Mouse (Mus musculus): ENCODE results near the gene Rnf167.

The Rnf167 gene

DNA sequence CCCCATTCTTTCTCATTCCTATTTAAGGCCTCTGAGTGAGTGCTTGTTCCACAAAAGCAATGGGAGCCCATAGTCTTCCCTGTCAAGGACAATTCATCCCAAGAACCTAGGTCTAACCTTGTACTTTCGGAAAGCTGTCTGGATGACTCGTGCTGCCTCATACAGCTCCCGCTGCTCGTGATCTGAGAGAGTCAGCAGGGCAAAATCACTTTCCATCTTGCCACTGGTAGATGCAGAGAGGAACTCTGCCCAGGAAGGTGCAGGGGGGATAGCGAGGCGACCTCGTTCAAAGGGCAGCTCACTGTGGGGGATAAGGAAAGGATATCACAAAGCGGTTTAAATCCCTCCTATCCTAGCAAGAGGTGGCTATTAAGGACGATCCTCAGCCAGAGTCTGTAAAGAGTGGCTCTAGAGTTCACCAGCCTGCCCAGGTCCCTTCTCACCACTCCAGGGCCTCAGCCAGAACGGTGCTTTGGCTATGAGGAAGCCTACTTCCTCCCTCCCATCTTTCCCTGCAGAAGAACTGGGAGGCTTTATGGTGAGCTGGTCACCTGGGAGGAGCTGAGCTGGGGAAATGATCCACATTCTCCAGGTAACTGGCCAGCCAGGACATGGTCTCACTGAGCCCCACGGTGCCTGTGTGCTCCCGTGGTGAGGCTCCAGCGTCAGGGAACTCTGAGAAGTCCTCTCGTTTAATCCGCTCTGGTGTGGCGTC lies 24.5 kb downstream of the Rnf167 start:
- in situ Hi-C loops (cut with MboI; ENCODE audit: low sequenced_read_pairs), result no loop called here

DNA sequence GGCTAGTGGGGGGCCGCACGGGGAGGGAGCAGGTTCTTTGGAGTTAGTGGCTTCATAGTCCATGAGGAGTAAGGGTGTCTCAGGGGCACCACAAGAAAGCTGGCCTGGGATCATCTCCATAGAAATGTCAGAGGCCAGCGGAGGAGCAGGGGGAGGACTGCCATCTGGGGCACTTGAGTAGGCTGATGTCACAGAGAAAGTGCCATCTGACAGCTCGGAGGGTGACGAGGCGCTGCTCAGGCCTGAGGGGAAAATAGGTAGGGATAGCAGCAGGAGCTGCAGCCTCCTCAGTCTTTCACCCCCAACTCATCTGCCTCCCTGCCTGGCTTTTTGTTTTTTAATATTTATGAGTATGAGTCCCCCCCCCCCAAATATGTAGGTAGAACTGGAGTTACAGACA lies 27.0 kb downstream of the Rnf167 start:
- in situ Hi-C loops (cut with MboI; ENCODE audit: low sequenced_read_pairs), result no loop called here

DNA sequence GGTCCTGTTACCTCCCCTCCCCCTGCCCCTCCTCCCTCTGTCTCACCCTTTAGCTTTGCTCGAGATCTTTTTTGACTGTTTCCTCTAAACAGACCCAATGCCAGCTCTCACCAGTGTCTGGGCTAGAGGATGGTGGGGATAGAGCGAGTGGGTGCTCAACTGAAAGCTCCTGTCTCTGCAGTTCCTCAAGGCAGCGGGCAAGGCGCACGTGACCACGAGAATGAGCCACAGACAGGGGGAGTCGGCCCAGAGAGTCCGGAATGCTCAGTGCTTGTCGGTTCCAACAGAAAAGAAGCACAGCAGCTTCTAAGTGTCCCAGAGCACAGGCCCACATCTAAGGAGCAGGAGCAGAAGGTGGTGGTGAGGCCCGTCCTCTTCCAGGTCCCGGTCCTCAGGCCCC lies 27.5 kb downstream of the Rnf167 start:
- in situ Hi-C loops (cut with MboI; ENCODE audit: low sequenced_read_pairs), result no loop called here

DNA sequence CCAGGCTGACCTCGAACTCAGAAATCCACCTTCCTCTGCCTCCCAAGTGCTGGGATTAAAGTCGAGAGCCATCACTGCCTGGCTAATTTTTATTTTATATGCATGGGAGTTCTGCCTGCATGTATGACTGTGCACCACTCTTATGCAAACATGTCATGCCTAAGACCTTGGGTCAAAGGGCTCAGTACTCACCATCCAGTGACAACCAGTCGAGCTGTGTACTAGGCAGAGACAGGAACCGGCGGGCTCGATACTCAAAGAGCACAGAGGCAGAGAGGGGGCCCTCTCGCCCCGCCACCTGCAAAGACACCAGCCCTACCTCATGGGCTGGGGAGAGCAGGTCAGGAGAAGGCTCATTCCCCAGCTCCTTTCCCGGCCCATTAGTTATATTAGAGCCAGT lies 31.1 kb downstream of the Rnf167 start:
- in situ Hi-C loops (cut with MboI; ENCODE audit: low sequenced_read_pairs), result no loop called here

DNA sequence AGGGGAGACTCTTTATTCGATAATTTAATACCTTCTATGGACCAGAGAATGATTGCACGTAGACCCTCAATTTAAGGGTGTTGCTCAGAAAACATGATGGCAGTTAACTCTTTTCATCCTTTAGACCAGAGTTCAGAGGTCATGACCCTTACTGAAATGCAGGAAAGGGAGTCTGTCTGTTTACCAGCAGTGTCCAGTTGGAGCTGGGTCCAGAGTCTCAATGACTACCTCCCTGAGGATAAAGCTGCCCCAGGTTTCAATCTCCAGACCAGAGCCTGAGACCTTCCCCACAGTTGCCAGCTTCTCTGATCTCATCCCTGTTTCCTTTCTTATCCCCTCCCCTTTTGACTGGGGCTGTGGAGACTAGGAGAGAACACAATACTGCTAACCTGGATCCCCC lies 31.5 kb downstream of the Rnf167 start:
- in situ Hi-C loops (cut with MboI; ENCODE audit: low sequenced_read_pairs), result no loop called here

DNA sequence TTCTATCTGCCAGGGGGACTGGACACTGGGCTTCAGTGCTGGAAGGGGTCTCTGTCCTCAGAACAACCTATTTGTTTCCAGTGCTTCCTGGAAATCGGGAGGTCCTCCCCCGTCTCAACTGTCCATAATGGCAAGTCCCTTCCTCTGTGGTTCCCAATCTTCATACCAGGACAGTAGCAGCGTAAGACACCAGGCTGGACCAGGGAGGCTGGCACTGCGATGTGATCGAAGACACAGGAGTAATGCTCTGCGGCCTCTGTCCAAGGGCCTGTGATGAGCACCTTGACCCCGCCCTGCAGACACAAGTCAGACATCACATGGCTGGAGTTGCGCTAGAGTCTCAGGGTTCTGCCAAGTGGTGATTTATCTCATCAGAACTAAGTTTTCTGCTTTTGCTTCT lies 32.3 kb downstream of the Rnf167 start:
- in situ Hi-C loops (cut with MboI; ENCODE audit: low sequenced_read_pairs), result no loop called here

DNA sequence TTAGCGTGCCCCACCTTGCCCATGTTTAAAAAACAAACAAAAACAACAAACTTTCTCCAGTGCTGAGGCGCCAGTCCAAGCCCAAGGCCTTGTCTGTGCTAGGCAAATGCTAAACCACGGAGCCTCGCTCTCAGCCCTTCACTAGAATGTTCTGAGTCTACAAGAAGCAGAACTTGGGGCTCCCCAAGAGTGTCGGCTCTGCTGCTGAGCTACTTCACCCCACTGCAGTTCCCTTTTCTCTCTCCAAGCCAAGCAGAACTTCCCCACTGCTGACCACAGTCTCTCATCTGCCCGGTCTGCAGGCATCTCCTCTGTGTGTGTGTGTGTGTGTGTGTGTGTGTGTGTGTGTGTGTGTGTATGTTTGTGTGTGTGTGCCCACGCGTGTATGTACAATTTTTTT lies 32.9 kb downstream of the Rnf167 start:
- in situ Hi-C loops (cut with MboI; ENCODE audit: low sequenced_read_pairs), result no loop called here

DNA sequence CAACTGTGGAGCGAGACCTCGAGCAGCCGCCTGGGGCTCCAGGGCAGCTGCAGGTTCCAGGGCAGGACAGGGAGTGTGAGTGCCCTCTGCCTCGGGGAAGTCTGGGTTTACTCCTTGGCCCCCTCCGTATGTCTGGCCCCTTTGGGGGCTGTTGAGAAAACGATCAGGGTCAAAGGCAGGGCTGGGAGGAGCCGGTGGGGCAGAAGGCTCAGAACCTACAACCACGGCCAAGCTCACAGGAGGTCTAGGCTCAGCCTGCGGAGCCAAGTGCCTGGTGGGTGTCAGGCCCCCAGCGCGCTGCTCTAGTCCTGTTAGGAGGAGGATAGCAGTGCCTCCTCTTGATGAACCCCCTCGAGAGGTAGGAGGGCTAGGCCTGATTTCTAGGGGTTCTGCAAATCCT lies 34.1 kb downstream of the Rnf167 start:
- in situ Hi-C loops (cut with MboI; ENCODE audit: low sequenced_read_pairs), result no loop called here

DNA sequence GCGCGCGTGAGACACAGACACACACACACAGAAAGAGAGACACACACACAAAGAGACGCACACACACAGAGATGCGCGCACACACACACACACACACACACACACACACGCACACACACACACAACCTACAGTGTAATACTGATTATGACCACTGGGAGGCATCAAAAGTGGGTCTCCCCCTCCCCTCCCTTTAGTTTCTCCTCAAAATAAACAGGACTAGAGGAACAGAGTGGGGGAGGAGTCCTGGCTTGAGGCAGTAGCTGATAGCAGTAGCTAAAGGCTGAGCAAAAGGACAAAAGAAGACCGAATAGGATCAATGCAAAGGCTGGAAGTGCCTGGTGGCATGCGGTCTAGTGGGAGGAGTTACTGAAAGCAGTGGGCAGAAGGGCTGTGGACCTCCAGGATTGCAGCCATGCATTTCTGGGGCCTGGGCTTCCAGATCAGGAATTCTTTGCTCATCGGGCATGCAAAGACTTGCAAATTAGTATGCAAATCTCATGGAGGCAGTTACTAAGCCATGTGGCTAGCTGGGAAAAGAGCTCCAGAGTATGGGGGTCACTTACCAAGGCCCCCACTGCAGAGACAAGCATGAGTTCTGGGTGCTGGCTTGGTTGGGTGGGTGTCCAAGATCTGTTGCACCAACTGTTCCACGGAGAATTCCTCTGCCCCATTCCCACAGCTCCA lies 35.0 kb downstream of the Rnf167 start:
- in situ Hi-C loops (cut with MboI; ENCODE audit: low sequenced_read_pairs), result no loop called here

DNA sequence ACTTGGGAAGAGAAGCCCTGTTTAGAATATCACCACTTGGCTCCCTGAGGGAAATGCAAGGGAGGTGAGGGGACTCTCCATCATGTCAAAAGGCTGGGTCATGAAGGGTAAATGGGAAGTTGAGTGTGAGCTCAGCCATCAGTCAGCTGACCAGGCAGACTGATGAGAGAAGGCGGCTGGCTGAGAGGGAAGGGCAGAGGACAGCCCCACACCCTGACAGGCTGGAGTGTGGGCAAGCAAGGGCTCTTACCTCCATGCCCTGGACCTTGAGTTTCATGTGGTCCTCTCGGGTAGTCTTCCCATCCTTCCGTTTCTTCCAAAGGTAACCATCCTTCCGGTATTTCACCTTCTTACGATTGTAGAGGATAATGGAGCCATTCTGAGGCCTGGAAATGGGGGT lies 36.6 kb downstream of the Rnf167 start:
- in situ Hi-C loops (cut with MboI; ENCODE audit: low sequenced_read_pairs), result no loop called here

DNA sequence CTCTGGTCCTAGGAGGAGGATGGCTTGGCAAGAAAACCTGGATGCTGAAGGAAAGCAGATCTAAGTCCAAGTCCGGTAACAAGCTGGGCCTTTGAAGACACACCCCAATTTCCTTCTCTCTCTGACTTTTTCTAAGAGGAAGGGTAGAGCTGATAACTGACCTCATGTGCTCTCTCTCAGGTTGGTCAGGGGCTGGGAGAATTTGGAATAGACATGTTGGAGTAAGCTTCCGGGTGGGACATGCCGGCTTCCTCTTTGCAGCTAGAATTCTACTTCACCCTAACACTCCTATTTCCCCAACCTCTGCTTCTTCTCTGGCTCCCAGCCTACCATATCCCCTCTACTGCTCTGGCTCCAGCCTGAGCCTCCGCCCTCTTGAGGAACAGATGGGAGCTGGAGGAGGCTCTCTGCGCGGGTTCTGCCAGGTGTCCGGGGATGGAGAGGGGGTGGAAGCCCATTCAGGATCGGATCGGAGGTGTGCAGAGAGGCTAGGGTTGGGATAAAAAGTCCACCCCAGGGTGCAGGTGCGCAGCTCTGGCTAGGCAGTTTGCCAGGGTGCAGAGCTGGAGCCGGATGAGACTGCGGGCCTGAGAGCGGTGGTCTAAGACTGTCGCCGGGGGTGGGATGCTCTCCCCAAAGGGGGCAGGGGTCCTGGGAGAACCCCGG lies 40.0 kb downstream of the Rnf167 start:
- in situ Hi-C loops (cut with MboI; ENCODE audit: low sequenced_read_pairs), result no loop called here

DNA sequence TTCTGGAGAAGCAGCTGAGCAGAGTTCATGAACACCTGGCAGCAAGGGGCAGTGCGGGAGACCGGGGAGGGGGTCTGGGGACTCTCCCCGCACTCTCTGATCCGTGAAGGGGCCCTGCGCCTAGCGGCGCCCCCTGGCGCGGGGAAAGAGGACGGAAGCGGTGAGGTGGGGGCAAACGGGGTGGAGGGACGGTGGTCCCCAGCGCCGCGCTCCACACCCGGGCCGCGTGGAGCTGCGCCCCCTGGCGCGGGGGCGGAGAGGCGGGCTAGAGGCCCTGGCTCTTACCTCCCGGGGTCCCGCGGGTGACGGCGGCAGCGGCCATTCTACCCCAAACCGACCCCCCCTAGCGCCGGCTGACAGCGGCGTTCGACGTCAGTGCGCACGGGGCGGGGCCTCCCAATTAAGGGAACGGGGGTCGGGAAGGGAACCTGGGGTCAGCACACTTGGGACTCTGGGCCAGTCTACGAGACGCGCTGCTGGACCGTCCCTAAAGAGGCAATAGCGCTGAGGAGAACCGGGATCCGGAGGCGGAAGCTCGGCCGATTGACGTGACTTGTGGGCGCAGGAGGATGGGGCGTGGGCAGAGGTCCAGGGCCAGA lies 40.7 kb downstream of the Rnf167 start, which contains the start of gene Camta2:
Gene Camta2, minus strand, starts transcription at position 505 of the 599 bp plus-strand sequence.
- in situ Hi-C loops (cut with MboI; ENCODE audit: low sequenced_read_pairs), result no loop called here

DNA sequence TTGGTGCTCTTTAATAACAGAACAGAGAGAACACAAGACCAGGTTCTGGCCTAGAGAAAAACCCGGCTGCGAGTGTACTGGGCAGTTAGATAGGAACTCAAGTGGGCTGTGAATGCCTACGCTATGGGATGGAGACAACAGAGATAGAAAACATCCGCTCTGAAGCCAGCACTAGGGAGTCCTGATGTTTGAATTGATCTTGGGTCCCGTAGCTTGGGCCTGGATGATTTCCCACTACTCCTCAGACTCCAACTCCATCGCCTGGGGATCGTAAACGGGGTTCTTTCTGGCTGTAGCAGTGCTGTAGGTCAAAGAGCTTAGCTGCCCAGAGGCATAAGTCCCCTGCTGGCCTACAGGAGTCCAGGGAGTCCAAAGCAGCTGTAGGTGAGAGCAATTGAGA lies 41.3 kb downstream of the Rnf167 start:
- in situ Hi-C loops (cut with MboI; ENCODE audit: low sequenced_read_pairs), result no loop called here

DNA sequence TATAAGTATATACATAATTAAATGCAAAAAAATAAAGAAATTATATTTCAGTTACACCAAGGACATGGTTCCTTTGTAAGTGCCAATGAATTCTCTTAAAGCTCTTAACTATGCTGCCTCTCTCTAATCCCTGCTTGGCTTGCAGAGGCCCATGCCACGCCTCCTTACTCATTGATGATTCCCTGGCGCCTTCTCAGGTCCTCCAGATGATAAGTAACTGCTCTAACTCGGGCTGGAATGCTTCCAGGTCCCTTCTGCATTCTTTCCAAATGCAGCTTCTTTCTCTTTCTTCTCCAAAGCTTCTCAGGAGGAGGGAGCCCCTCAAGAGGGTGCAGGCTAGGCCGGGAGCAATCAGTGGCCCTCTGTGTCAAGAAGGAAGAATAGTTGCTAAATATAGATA lies 42.5 kb downstream of the Rnf167 start:
- in situ Hi-C loops (cut with MboI; ENCODE audit: low sequenced_read_pairs), result no loop called here

DNA sequence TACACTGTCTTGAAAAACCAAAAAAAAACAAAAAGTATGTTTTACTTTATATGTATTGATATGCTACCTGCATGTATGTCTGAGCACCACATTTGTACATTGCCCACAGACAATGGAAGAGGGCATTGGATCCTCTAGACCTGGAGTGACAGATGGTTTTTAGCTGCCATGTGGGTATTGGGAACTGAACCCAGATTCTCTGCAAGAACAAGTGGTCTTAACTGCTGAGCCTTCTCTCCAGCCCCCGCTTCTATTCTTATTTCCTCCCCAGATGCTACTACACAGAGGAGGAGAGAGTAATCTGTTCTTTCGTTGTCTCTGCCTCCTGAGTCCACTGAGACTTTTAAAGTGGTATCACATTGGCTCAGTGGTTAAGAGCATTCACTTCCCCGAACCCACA lies 46.5 kb downstream of the Rnf167 start:
- in situ Hi-C loops (cut with MboI; ENCODE audit: low sequenced_read_pairs), result no loop called here

DNA sequence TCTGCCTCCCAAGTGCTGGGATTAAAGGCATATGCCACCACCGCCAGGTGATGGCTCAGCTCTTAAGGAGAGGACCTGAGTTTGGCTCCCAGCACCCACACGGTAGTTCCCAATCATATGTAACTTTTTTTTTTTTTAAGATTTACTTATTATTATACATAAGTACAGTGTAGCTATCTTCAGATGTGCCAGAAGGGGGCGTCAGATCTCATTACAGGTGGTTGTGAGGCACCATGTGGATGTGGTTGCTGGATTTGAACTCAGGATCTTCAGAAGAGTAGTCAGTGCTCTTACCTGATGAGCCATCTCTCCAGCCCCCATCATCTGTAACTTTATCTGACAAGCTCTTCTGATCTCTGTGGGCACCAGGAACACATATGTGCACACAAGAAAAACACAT lies 50.3 kb downstream of the Rnf167 start:
- in situ Hi-C loops (cut with MboI; ENCODE audit: low sequenced_read_pairs), result no loop called here

DNA sequence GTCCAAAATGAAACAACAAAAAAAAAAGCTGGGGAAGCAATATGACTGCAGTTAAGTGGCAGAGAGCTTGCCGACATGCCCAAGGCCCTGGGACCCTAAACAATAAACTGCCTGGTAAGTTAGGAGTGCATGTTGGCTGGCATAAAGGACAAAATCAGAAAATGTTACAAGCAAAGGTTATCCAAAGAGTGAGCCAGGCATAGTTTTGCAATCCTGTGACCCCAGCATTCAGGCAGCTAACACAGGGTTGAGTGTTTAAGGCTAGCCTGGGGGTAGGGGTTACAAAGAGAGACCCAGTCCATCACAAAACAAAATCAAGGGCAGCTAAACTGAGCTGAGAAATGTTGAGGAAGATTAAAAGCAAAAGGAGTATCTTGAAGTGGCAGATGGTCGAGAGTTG lies 52.0 kb downstream of the Rnf167 start:
- in situ Hi-C loops (cut with MboI; ENCODE audit: low sequenced_read_pairs), result no loop called here

DNA sequence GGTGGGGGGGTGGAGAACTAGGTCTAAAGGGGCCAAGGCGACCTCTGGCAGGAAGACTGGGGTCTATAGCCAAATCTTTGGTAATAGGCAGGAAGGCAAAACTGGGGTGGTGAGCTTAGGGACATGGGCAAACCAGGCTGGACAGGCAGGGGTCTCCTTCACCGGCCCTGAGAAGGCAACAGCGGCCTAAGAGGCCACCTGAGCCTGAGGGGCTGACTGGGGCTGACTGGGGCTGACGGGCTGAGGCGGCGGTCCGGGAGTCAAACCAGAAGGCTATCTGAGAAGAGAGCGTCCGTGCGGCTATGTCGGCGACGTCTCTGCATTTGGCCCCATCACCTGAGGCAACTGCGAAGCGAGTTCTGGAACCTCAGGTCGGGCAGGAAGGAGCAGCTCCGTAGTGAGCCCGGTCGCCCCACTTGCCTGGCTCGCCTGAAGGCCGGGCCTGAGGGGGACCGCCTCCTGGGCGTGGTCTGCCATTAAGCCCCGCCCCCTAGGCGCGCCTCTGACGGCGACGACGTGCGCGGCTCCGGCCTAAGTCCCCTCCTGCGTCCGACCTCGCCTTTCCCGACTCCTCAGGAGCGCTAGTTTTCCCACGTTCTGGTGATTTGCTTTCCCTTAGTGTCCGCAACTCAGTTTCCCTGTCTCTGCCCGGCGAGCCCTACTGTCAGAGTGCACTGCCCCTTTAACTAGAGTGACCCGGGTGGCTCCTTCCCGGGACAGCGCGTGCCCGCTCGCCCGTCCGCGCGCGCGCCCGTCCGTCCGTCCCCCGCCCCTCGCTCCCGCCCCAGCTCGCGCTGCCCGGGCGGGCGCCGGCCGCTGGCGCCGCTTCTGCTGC lies 52.9 kb downstream of the Rnf167 start, which contains the start of the genes Inca1 and Kif1c:
Gene Inca1, minus strand, starts transcription at position 434 of the 835 bp plus-strand sequence.
Gene Kif1c, plus strand, starts transcription at position 827 of the 835 bp plus-strand sequence.
- in situ Hi-C loops (cut with MboI; ENCODE audit: low sequenced_read_pairs), result no loop called here

DNA sequence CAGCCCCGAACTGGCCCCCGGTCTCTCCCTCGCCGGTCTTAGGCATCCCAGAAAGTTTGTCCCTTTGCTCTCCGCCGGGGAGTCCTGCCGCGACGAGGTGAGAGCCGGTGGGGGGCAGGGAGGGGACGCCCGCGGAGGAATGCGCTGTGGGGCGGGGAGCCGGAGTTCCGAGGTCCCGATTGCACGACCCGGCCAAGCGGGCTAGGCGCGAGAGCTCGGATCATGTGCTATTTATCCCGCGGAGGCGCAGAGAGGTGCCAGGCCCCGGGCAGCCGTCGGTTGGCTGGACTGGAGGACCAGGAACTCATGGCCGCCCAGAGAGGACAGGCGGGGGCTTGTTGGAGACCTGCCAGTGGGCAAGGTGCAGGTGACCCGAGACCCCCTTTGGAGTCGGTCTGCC lies 53.6 kb downstream of the Rnf167 start:
- in situ Hi-C loops (cut with MboI; ENCODE audit: low sequenced_read_pairs), result no loop called here
